Mouse (Mus musculus): ENCODE data around the gene E030018B13Rik. TPM values are rescaled to one million over a fixed set of nuclear protein-coding genes. Genes with fewer than 3 reads are reported as not detected.

The E030018B13Rik gene
- polyA plus RNA-seq, 1 experiment, result not detected

- H3K36me3 ChIP-seq (replicated peaks; ENCODE audit: low read length), result peaks cover 39% of the 10 kb centered on the region
- peak overlapping the region; percentile 85 for H3K4me3 ChIP-seq (replicated peaks)
- TF ChIP-seq FLI1 (IDR thresholded peaks at IDR 0.05; ENCODE audit: low read length) (no peak), GATA1 (IDR thresholded peaks at IDR 0.05; ENCODE audit: borderline replicate concordance, low read length) (no peak)
- H3K27me3 ChIP-seq (replicated peaks), result peaks cover 9% of the 10 kb centered on the region
- no peaks in the 10 kb centered on the region for H3K9me3 ChIP-seq
- H3K4me1 ChIP-seq, result peaks cover 69% of the 10 kb centered on the region
Observed at GRCm38 (mm10) chr7:63896276-63896967, 20.2 kb upstream of the E030018B13Rik start.

- Histone ChIP-seq H3K36me3 (replicated peaks; ENCODE audit: low read length) (peaks cover 41% of the 10 kb centered on the region), H3K9me3 (no peaks in the 10 kb centered on the region), H3K4me1 (peaks cover 75% of the 10 kb centered on the region), H3K4me3 (replicated peaks) (peak overlapping the region; percentile 85), H3K27me3 (replicated peaks) (peaks cover 9% of the 10 kb centered on the region)
- no peak for TF ChIP-seq FLI1 (IDR thresholded peaks at IDR 0.05; ENCODE audit: low read length)
- no peak for TF ChIP-seq GATA1 (IDR thresholded peaks at IDR 0.05; ENCODE audit: borderline replicate concordance, low read length)
Observed at GRCm38 (mm10) chr7:63896968-63897468, 19.6 kb upstream of the E030018B13Rik start.

- H3K4me3 ChIP-seq (replicated peaks), result peak overlapping the region; percentile 85
Observed at GRCm38 (mm10) chr7:63897655-63898054, 19.0 kb upstream of the E030018B13Rik start.

GRCm38 (mm10) chr7:63898201-63898600, 18.5 kb upstream of the E030018B13Rik start:
- TF ChIP-seq FLI1 (IDR thresholded peaks at IDR 0.05; ENCODE audit: low read length) (no peak), GATA1 (IDR thresholded peaks at IDR 0.05; ENCODE audit: borderline replicate concordance, low read length) (no peak)
- Histone ChIP-seq H3K27me3 (replicated peaks) (peaks cover 9% of the 10 kb centered on the region), H3K4me3 (replicated peaks) (peak overlapping the region; percentile 67), H3K36me3 (replicated peaks; ENCODE audit: low read length) (peaks cover 42% of the 10 kb centered on the region), H3K4me1 (peaks cover 82% of the 10 kb centered on the region), H3K9me3 (no peaks in the 10 kb centered on the region)

More at GRCm38 (mm10) chr7:63897655-63898054, 19.0 kb upstream of the E030018B13Rik start:
- no peaks in the 10 kb centered on the region for H3K9me3 ChIP-seq
- TF ChIP-seq GATA1 (IDR thresholded peaks at IDR 0.05; ENCODE audit: borderline replicate concordance, low read length), result no peak
- peaks cover 9% of the 10 kb centered on the region for H3K27me3 ChIP-seq (replicated peaks)
- peaks cover 78% of the 10 kb centered on the region for H3K4me1 ChIP-seq
- H3K36me3 ChIP-seq (replicated peaks; ENCODE audit: low read length), result peaks cover 39% of the 10 kb centered on the region

- no peak for TF ChIP-seq GATA1 (IDR thresholded peaks at IDR 0.05; ENCODE audit: borderline replicate concordance, low read length)
- TF ChIP-seq FLI1 (IDR thresholded peaks at IDR 0.05; ENCODE audit: low read length), result no peak
- H3K4me3 ChIP-seq (replicated peaks), result no peak overlapping the region
- peaks cover 9% of the 10 kb centered on the region for H3K27me3 ChIP-seq (replicated peaks)
- H3K9me3 ChIP-seq, result no peaks in the 10 kb centered on the region
- H3K36me3 ChIP-seq (replicated peaks; ENCODE audit: low read length), result peaks cover 45% of the 10 kb centered on the region
- peaks cover 92% of the 10 kb centered on the region for H3K4me1 ChIP-seq
Observed at GRCm38 (mm10) chr7:63899925-63900324, 16.7 kb upstream of the E030018B13Rik start.

- Histone ChIP-seq H3K4me1 (peaks cover 92% of the 10 kb centered on the region), H3K27me3 (replicated peaks) (peaks cover 9% of the 10 kb centered on the region), H3K9me3 (no peaks in the 10 kb centered on the region), H3K36me3 (replicated peaks; ENCODE audit: low read length) (peaks cover 42% of the 10 kb centered on the region), H3K4me3 (replicated peaks) (no peak overlapping the region)
- TF ChIP-seq GATA1 (IDR thresholded peaks at IDR 0.05; ENCODE audit: borderline replicate concordance, low read length) (no peak), FLI1 (IDR thresholded peaks at IDR 0.05; ENCODE audit: low read length) (no peak)
Observed at GRCm38 (mm10) chr7:63900411-63900810, 16.2 kb upstream of the E030018B13Rik start.

- Histone ChIP-seq H3K4me1 (peaks cover 92% of the 10 kb centered on the region), H3K4me3 (replicated peaks) (no peak overlapping the region), H3K9me3 (no peaks in the 10 kb centered on the region), H3K27me3 (replicated peaks) (peaks cover 9% of the 10 kb centered on the region), H3K36me3 (replicated peaks; ENCODE audit: low read length) (peaks cover 43% of the 10 kb centered on the region)
- TF ChIP-seq GATA1 (IDR thresholded peaks at IDR 0.05; ENCODE audit: borderline replicate concordance, low read length) (no peak), FLI1 (IDR thresholded peaks at IDR 0.05; ENCODE audit: low read length) (no peak)
Observed at GRCm38 (mm10) chr7:63901346-63901745, 15.3 kb upstream of the E030018B13Rik start.

GRCm38 (mm10) chr7:63901942-63902341, 14.7 kb upstream of the E030018B13Rik start:
- no peak overlapping the region for H3K4me3 ChIP-seq (replicated peaks)
- H3K4me1 ChIP-seq, result peaks cover 90% of the 10 kb centered on the region
- H3K9me3 ChIP-seq, result no peaks in the 10 kb centered on the region
- H3K36me3 ChIP-seq (replicated peaks; ENCODE audit: low read length), result peaks cover 45% of the 10 kb centered on the region
- TF ChIP-seq GATA1 (IDR thresholded peaks at IDR 0.05; ENCODE audit: borderline replicate concordance, low read length) (no peak), FLI1 (IDR thresholded peaks at IDR 0.05; ENCODE audit: low read length) (no peak)
- H3K27me3 ChIP-seq (replicated peaks), result peaks cover 9% of the 10 kb centered on the region

- H3K27me3 ChIP-seq (replicated peaks), result peaks cover 7% of the 10 kb centered on the region
- no peak overlapping the region for H3K4me3 ChIP-seq (replicated peaks)
- peaks cover 90% of the 10 kb centered on the region for H3K4me1 ChIP-seq
- H3K9me3 ChIP-seq, result no peaks in the 10 kb centered on the region
- peaks cover 53% of the 10 kb centered on the region for H3K36me3 ChIP-seq (replicated peaks; ENCODE audit: low read length)
- no peak for TF ChIP-seq GATA1 (IDR thresholded peaks at IDR 0.05; ENCODE audit: borderline replicate concordance, low read length)
Observed at GRCm38 (mm10) chr7:63902604-63903210, 13.9 kb upstream of the E030018B13Rik start.

All from megakaryocyte, embryonic 14.5 days (primary cell).